Mouse (Mus musculus): ENCODE measurements around the gene Olfr916. TPM values are rescaled to one million over a fixed set of nuclear protein-coding genes. Genes with fewer than 3 reads are reported as not detected.

Gene Olfr916
- total RNA-seq (2014; rRNA removed) (not detected in 2 replicates), polyA plus RNA-seq (2012; rRNA removed) (not detected in 2 replicates)

DNA sequence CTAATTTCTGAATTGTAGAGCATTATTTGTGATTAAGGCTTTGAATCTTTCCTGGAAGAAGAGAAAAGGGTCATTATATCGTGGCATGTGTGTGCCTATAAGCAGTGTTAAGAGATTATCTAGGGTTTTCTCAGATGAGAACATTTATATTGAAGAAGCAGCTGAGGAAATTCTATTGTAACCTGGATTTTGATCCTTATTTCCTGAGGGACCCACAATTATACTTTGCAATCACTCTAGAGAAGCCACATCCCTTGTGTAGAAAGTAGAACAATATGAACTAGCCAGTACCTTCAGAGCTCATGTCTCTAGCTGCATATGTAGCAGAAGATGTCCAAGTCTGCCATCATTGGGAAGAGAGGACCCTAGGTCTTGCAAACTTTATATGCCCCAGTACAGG, at the start of gene Olfr916:
Gene Olfr916, minus strand, starts transcription at position 101 of the 400 bp plus-strand sequence.
- Histone ChIP-seq H3K4me1 (ENCODE audit: control insufficient read depth, insufficient read depth, low read length) (no peaks in the 10 kb centered on the region), H3K27ac (replicated peaks; ENCODE audit: insufficient read depth, low read depth, low read length) (no peak within 1 kb of the TSS), H3K36me3 (ENCODE audit: control insufficient read depth, insufficient read depth, low read length) (no peaks in the 10 kb centered on the region), H3K4me3 (ENCODE audit: insufficient read depth, low read depth, low read length) (no peak within 1 kb of the TSS), H3K79me2 (ENCODE audit: control insufficient read depth, insufficient read depth, low read length) (no peaks in the 10 kb centered on the region), H3K27me3 (ENCODE audit: control insufficient read depth, insufficient read depth, low read length) (no peaks in the 10 kb centered on the region), H3K9ac (ENCODE audit: low read depth, low read length) (no peak within 1 kb of the TSS)
- WGBS, result 56% methylated on average over 1 of the region's 1 CpGs
- DNase-seq (ENCODE audit: extremely low read depth, low read depth, low spot score), result no peak
- TF ChIP-seq CTCF (IDR thresholded peaks at IDR 0.05; ENCODE audit: low read depth, low read length) (no peak), POLR2A (IDR thresholded peaks at IDR 0.05; ENCODE audit: extremely low read depth, insufficient read depth, low read length) (no peak)

DNA sequence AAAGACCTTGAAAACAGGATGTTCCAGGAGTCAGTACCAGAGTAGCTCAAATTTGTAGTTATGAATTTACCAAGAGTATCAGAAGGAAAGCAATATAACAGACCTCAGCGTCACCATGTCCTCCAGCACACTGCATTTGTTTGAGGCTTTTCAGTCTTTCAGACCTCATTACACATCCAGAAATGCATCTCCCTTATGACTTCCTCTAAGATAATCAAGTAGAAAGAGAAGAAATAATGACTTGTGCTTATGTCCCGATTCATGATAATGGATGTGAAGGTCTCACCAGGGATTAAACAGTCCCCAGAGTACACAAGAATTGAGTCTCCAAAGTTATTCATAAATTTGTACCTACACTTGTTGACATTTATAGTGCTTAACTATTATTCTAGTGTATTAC, 14.8 kb upstream of the Olfr916 start, which contains the start of gene Olfr918:
Gene Olfr918, minus strand, starts transcription at position 101 of the 400 bp plus-strand sequence.
- no peak within 1 kb of the TSS for H3K27ac ChIP-seq (replicated peaks; ENCODE audit: insufficient read depth, low read depth, low read length)
- WGBS, result 82% methylated on average over 2 of the region's 2 CpGs
- TF ChIP-seq POLR2A (IDR thresholded peaks at IDR 0.05; ENCODE audit: extremely low read depth, insufficient read depth, low read length), result no peak
- TF ChIP-seq CTCF (IDR thresholded peaks at IDR 0.05; ENCODE audit: low read depth, low read length), result no peak
- no peak for DNase-seq (ENCODE audit: extremely low read depth, low read depth, low spot score)
- no peaks in the 10 kb centered on the region for H3K4me1 ChIP-seq (ENCODE audit: control insufficient read depth, insufficient read depth, low read length)
- H3K36me3 ChIP-seq (ENCODE audit: control insufficient read depth, insufficient read depth, low read length), result no peaks in the 10 kb centered on the region
- H3K9ac ChIP-seq (ENCODE audit: low read depth, low read length), result no peak within 1 kb of the TSS
- no peak within 1 kb of the TSS for H3K4me3 ChIP-seq (ENCODE audit: insufficient read depth, low read depth, low read length)
- no peaks in the 10 kb centered on the region for H3K27me3 ChIP-seq (ENCODE audit: control insufficient read depth, insufficient read depth, low read length)
- no peaks in the 10 kb centered on the region for H3K79me2 ChIP-seq (ENCODE audit: control insufficient read depth, insufficient read depth, low read length)

DNA sequence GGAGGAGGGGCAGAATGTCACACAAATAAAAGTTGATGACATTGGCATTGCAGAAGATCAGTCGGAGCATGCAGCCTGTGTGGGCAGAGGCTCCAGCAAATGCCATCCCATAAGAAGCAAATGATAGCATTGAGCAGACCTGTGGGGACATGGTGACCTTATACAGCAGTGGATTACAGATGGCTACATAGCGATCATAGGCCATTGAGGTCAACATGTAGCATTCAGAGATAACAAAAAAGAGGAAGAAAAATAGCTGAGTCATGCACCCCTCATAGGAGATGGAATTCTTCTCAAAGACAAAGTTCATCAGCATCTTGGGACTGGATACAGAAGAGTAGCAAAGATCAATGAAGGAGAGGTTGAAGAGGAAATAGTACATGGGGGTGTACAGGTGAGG, 13.2 kb upstream of the Olfr916 start:
- H3K9ac ChIP-seq (ENCODE audit: low read depth, low read length), result no peak overlapping the region
- no peak for DNase-seq (ENCODE audit: extremely low read depth, low read depth, low spot score)
- WGBS, result 76% methylated on average over 2 of the region's 2 CpGs
- TF ChIP-seq POLR2A (IDR thresholded peaks at IDR 0.05; ENCODE audit: extremely low read depth, insufficient read depth, low read length), result no peak
- no peak for TF ChIP-seq CTCF (IDR thresholded peaks at IDR 0.05; ENCODE audit: low read depth, low read length)
- H3K27ac ChIP-seq (replicated peaks; ENCODE audit: insufficient read depth, low read depth, low read length), result no peak overlapping the region
- H3K79me2 ChIP-seq (ENCODE audit: control insufficient read depth, insufficient read depth, low read length), result no peaks in the 10 kb centered on the region
- no peak overlapping the region for H3K4me3 ChIP-seq (ENCODE audit: insufficient read depth, low read depth, low read length)
- H3K27me3 ChIP-seq (ENCODE audit: control insufficient read depth, insufficient read depth, low read length), result no peaks in the 10 kb centered on the region
- no peaks in the 10 kb centered on the region for H3K36me3 ChIP-seq (ENCODE audit: control insufficient read depth, insufficient read depth, low read length)
- H3K4me1 ChIP-seq (ENCODE audit: control insufficient read depth, insufficient read depth, low read length), result no peaks in the 10 kb centered on the region

GRCm38 (mm10) chr9:38665742-38666141, 6.1 kb upstream of the Olfr916 start, which contains the start of gene Olfr917:
Gene Olfr917 (minus strand): TSS chr9:38665842.
- Histone ChIP-seq H3K27ac (replicated peaks; ENCODE audit: insufficient read depth, low read depth, low read length) (no peak within 1 kb of the TSS), H3K36me3 (ENCODE audit: control insufficient read depth, insufficient read depth, low read length) (no peaks in the 10 kb centered on the region), H3K4me3 (ENCODE audit: insufficient read depth, low read depth, low read length) (no peak within 1 kb of the TSS), H3K27me3 (ENCODE audit: control insufficient read depth, insufficient read depth, low read length) (no peaks in the 10 kb centered on the region), H3K4me1 (ENCODE audit: control insufficient read depth, insufficient read depth, low read length) (no peaks in the 10 kb centered on the region), H3K79me2 (ENCODE audit: control insufficient read depth, insufficient read depth, low read length) (no peaks in the 10 kb centered on the region), H3K9ac (ENCODE audit: low read depth, low read length) (no peak within 1 kb of the TSS)
- no peak for DNase-seq (ENCODE audit: extremely low read depth, low read depth, low spot score)
- TF ChIP-seq POLR2A (IDR thresholded peaks at IDR 0.05; ENCODE audit: extremely low read depth, insufficient read depth, low read length), result no peak
- TF ChIP-seq CTCF (IDR thresholded peaks at IDR 0.05; ENCODE audit: low read depth, low read length), result no peak
- WGBS, result 66% methylated on average over 1 of the region's 1 CpGs

DNA sequence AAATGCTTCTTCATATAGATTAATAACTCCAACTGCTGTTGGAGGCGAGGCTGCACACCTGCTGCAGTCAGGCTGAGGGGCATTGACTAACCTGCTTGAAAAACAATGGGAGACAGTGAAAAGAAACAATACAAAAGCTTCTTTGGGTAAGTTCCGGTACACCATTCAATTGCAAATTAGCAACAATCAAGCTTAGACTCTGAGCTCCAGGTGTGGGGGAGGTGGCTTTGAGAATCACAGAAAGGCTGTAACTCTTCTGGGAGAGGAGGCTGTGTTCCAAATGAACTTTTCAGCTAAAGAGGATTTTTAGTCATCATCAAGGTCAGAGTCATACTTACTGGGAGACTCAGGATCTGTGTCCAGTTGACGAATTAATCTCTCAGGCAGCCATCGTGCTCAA, 27.3 kb downstream of the Olfr916 start:
- DNase-seq (ENCODE audit: extremely low read depth, low read depth, low spot score), result no peak
- H3K4me1 ChIP-seq (ENCODE audit: control insufficient read depth, insufficient read depth, low read length), result no peaks in the 10 kb centered on the region
- 81% methylated on average over 4 of the region's 4 CpGs for WGBS
- H3K27me3 ChIP-seq (ENCODE audit: control insufficient read depth, insufficient read depth, low read length), result no peaks in the 10 kb centered on the region
- no peak overlapping the region for H3K4me3 ChIP-seq (ENCODE audit: insufficient read depth, low read depth, low read length)
- no peaks in the 10 kb centered on the region for H3K36me3 ChIP-seq (ENCODE audit: control insufficient read depth, insufficient read depth, low read length)
- no peak for TF ChIP-seq CTCF (IDR thresholded peaks at IDR 0.05; ENCODE audit: low read depth, low read length)
- TF ChIP-seq POLR2A (IDR thresholded peaks at IDR 0.05; ENCODE audit: extremely low read depth, insufficient read depth, low read length), result no peak
- H3K9ac ChIP-seq (ENCODE audit: low read depth, low read length), result no peak overlapping the region
- no peak overlapping the region for H3K27ac ChIP-seq (replicated peaks; ENCODE audit: insufficient read depth, low read depth, low read length)
- H3K79me2 ChIP-seq (ENCODE audit: control insufficient read depth, insufficient read depth, low read length), result no peaks in the 10 kb centered on the region

Other genes with a start within 250 kb of the Olfr916 start
- gene Olfr901, start 230.4 kb downstream of the Olfr916 start, total RNA-seq (2014; rRNA removed), result not detected in 2 replicates
- not detected in 2 replicates for gene Olfr901, start 230.4 kb downstream of the Olfr916 start, polyA plus RNA-seq (2012; rRNA removed)
- gene Olfr902, start 212.2 kb downstream of the Olfr916 start, total RNA-seq (2014; rRNA removed), result not detected in 2 replicates
- not detected in 2 replicates for gene Olfr902, start 212.2 kb downstream of the Olfr916 start, polyA plus RNA-seq (2012; rRNA removed)
- not detected in 2 replicates for gene Olfr904, start 196.7 kb downstream of the Olfr916 start, total RNA-seq (2014; rRNA removed)
- not detected in 2 replicates for gene Olfr904, start 196.7 kb downstream of the Olfr916 start, polyA plus RNA-seq (2012; rRNA removed)
- not detected in 2 replicates for gene Olfr905, start 188.8 kb downstream of the Olfr916 start, total RNA-seq (2014; rRNA removed)
- not detected in 2 replicates for gene Olfr905, start 188.8 kb downstream of the Olfr916 start, polyA plus RNA-seq (2012; rRNA removed)
- not detected in 2 replicates for gene Olfr906, start 172.8 kb downstream of the Olfr916 start, total RNA-seq (2014; rRNA removed)
- not detected in 2 replicates for gene Olfr906, start 172.8 kb downstream of the Olfr916 start, polyA plus RNA-seq (2012; rRNA removed)
- not detected in 2 replicates for gene Olfr907, start 164.1 kb downstream of the Olfr916 start, total RNA-seq (2014; rRNA removed)
- gene Olfr907, start 164.1 kb downstream of the Olfr916 start, polyA plus RNA-seq (2012; rRNA removed), result not detected in 2 replicates
- not detected in 2 replicates for gene Olfr911-ps1, start 138.3 kb downstream of the Olfr916 start, total RNA-seq (2014; rRNA removed)
- gene Olfr911-ps1, start 138.3 kb downstream of the Olfr916 start, polyA plus RNA-seq (2012; rRNA removed), result not detected in 2 replicates
- gene Olfr910, start 122.0 kb downstream of the Olfr916 start, total RNA-seq (2014; rRNA removed), result not detected in 2 replicates
- not detected in 2 replicates for gene Olfr910, start 122.0 kb downstream of the Olfr916 start, polyA plus RNA-seq (2012; rRNA removed)
- gene Olfr912, start 79.7 kb downstream of the Olfr916 start, total RNA-seq (2014; rRNA removed), result not detected in 2 replicates
- gene Olfr912, start 79.7 kb downstream of the Olfr916 start, polyA plus RNA-seq (2012; rRNA removed), result not detected in 2 replicates
- gene Olfr913, start 67.1 kb downstream of the Olfr916 start, total RNA-seq (2014; rRNA removed), result not detected in 2 replicates
- not detected in 2 replicates for gene Olfr913, start 67.1 kb downstream of the Olfr916 start, polyA plus RNA-seq (2012; rRNA removed)
- gene Olfr914, start 54.8 kb downstream of the Olfr916 start, total RNA-seq (2014; rRNA removed), result not detected in 2 replicates
- gene Olfr914, start 54.8 kb downstream of the Olfr916 start, polyA plus RNA-seq (2012; rRNA removed), result not detected in 2 replicates
- not detected in 2 replicates for gene Olfr917, start 6.0 kb upstream of the Olfr916 start, total RNA-seq (2014; rRNA removed)
- gene Olfr917, start 6.0 kb upstream of the Olfr916 start, polyA plus RNA-seq (2012; rRNA removed), result not detected in 2 replicates
- gene Olfr918, start 14.7 kb upstream of the Olfr916 start, total RNA-seq (2014; rRNA removed), result not detected in 2 replicates
- not detected in 2 replicates for gene Olfr918, start 14.7 kb upstream of the Olfr916 start, polyA plus RNA-seq (2012; rRNA removed)
- not detected in 2 replicates for gene Olfr919, start 43.8 kb upstream of the Olfr916 start, total RNA-seq (2014; rRNA removed)
- gene Olfr919, start 43.8 kb upstream of the Olfr916 start, polyA plus RNA-seq (2012; rRNA removed), result not detected in 2 replicates
- gene Vwa5a, start 58.4 kb upstream of the Olfr916 start, total RNA-seq (2014; rRNA removed), result 20.2 and 22.9 TPM in 2 replicates
- gene Vwa5a, start 58.4 kb upstream of the Olfr916 start, polyA plus RNA-seq (2012; rRNA removed), result 6.8 and 8.3 TPM in 2 replicates
- gene Olfr920, start 92.4 kb upstream of the Olfr916 start, total RNA-seq (2014; rRNA removed), result 0.07 and 0.09 TPM in 2 replicates
- 0.01 TPM in 2 replicates for gene Olfr920, start 92.4 kb upstream of the Olfr916 start, polyA plus RNA-seq (2012; rRNA removed)
- gene Olfr921, start 113.2 kb upstream of the Olfr916 start, total RNA-seq (2014; rRNA removed), result not detected in 2 replicates
- gene Olfr921, start 113.2 kb upstream of the Olfr916 start, polyA plus RNA-seq (2012; rRNA removed), result not detected in 2 replicates
- gene Olfr922, start 154.7 kb upstream of the Olfr916 start, total RNA-seq (2014; rRNA removed), result not detected in 2 replicates
- not detected in 2 replicates for gene Olfr922, start 154.7 kb upstream of the Olfr916 start, polyA plus RNA-seq (2012; rRNA removed)
- gene Olfr923, start 166.7 kb upstream of the Olfr916 start, total RNA-seq (2014; rRNA removed), result not detected in 2 replicates
- not detected in 2 replicates for gene Olfr923, start 166.7 kb upstream of the Olfr916 start, polyA plus RNA-seq (2012; rRNA removed)
- gene Olfr924, start 184.6 kb upstream of the Olfr916 start, total RNA-seq (2014; rRNA removed), result not detected in 2 replicates
- gene Olfr924, start 184.6 kb upstream of the Olfr916 start, polyA plus RNA-seq (2012; rRNA removed), result not detected in 2 replicates
- gene Olfr26, start 195.2 kb upstream of the Olfr916 start, total RNA-seq (2014; rRNA removed), result not detected in 2 replicates
- gene Olfr26, start 195.2 kb upstream of the Olfr916 start, polyA plus RNA-seq (2012; rRNA removed), result not detected in 2 replicates
- gene Olfr926, start 217.3 kb upstream of the Olfr916 start, total RNA-seq (2014; rRNA removed), result not detected in 2 replicates
- not detected in 2 replicates for gene Olfr926, start 217.3 kb upstream of the Olfr916 start, polyA plus RNA-seq (2012; rRNA removed)